ENCODE assay signal across 8 mouse cellular contexts in the genomic region with DNA sequence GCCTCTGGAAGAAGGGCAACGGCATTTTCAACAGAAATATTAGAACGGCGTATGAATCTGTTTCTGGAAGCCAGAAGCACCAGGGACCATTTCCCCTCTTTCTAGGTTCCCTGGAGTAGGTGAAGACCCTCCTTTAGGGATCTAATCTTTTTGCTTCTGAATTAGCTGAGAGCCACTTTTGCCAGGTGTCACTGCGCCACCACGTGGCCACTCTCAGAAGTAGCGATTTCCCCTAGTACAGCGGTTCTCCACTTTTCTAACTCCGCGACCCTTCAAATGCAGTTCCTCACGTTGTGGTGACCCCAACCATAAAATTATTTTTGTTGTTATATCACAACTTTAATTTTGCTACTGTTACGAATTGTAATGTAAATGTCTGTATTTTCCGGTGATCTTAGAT.
DNase-seq lines count a peak whose midpoint lies in the region; ATAC-seq lines count a peak whose summit lies in the region.

No protein-coding gene starts in this region.

- DNase-seq in cerebellum, adult 11 months: peak; percentile 5
- peak; percentile 50 to 63 for DNase-seq in adrenal gland, postnatal 36 days
- DNase-seq in forebrain, embryonic 10.5 days (ENCODE audit: extremely low spot score, low spot score): peak; percentile 59
- peak; percentile 82 for DNase-seq in hindbrain, embryonic 14.5 days (ENCODE audit: low spot score)
- peak; percentile 45 to 57 for DNase-seq in left cerebral cortex, postnatal 25 days (ENCODE audit: low spot score in 2 of 2)
- peak; percentile 72 for DNase-seq in splenic B cell, adult 2 months (ENCODE audit: low read depth, low spot score)

- no peak overlapping the region for H3K9ac ChIP-seq in hindbrain, embryonic 14.5 days
- H3K9ac ChIP-seq in midbrain, embryonic 16.5 days (ENCODE audit: low read depth, low read length): no peak overlapping the region

- H3K4me1 ChIP-seq in forebrain, embryonic 10.5 days: no peaks in the 10 kb centered on the region
- H3K4me1 ChIP-seq in hindbrain, embryonic 14.5 days (replicated peaks; ENCODE audit: control insufficient read depth, insufficient read depth, low read length): no peaks in the 10 kb centered on the region
- H3K4me1 ChIP-seq in midbrain, embryonic 16.5 days (ENCODE audit: control insufficient read depth, insufficient read depth, low read length): 0 out of 2 replicates have a peak, but pooled peaks cover 2% of the 10 kb centered on the region

- no peaks in the 10 kb centered on the region for H3K27me3 ChIP-seq in forebrain, embryonic 10.5 days (ENCODE audit: poor library complexity, severe bottlenecking)
- H3K27me3 ChIP-seq in hindbrain, embryonic 14.5 days (ENCODE audit: control insufficient read depth, insufficient read depth, low read length): no peaks in the 10 kb centered on the region
- no peaks in the 10 kb centered on the region for H3K27me3 ChIP-seq in midbrain, embryonic 16.5 days (ENCODE audit: control insufficient read depth, insufficient read depth, low read depth, low read length)
- no peaks in the 10 kb centered on the region for H3K27me3 ChIP-seq in splenic B cell, adult 2 months (ENCODE audit: control insufficient read depth, insufficient read depth, low read length, poor library complexity, severe bottlenecking)

- no peak for ATAC-seq in cerebellum, adult (ENCODE audit: insufficient number of reproducible peaks, low FRiP score, low TSS enrichment)
- peak; percentile 57; the same call in 1 of the 2 replicates for ATAC-seq in hindbrain, embryonic 14.5 days (ENCODE audit: low FRiP score)
- 0 out of 2 replicates have a peak, but pooled peaks have one; percentile 71 for ATAC-seq in midbrain, embryonic 16.5 days

- H3K27ac ChIP-seq in forebrain, embryonic 10.5 days: no peak overlapping the region
- H3K27ac ChIP-seq in hindbrain, embryonic 14.5 days: no peak overlapping the region
- H3K27ac ChIP-seq in midbrain, embryonic 16.5 days (ENCODE audit: low read length): no peak overlapping the region

- intact Hi-C loops in left cerebral cortex, postnatal 25 days (cut with DNase I): loop anchor here (1.0 kb wide), 1 partner anchor 287 kb away; no protein-coding TSS in a partner anchor

- no peaks in the 10 kb centered on the region for H3K36me3 ChIP-seq in forebrain, embryonic 10.5 days (replicated peaks)
- no peaks in the 10 kb centered on the region for H3K36me3 ChIP-seq in hindbrain, embryonic 14.5 days (replicated peaks; ENCODE audit: control insufficient read depth, insufficient read depth)
- H3K36me3 ChIP-seq in midbrain, embryonic 16.5 days (ENCODE audit: control insufficient read depth, insufficient read depth, low read length): no peaks in the 10 kb centered on the region
- no peaks in the 10 kb centered on the region; the same call in 1 of the 2 replicates for H3K36me3 ChIP-seq in splenic B cell, adult 2 months (ENCODE audit: control insufficient read depth, insufficient read depth, low read length, poor library complexity, severe bottlenecking)

- 26% methylated on average over 12 of the region's 12 CpGs for WGBS in forebrain, embryonic 10.5 days
- WGBS in hindbrain, embryonic 14.5 days: 24% methylated on average over 12 of the region's 12 CpGs
- WGBS in midbrain, embryonic 16.5 days: 27% methylated on average over 12 of the region's 12 CpGs

- no peaks in the 10 kb centered on the region for H3K9me3 ChIP-seq in forebrain, embryonic 10.5 days
- H3K9me3 ChIP-seq in hindbrain, embryonic 14.5 days (ENCODE audit: control insufficient read depth, low read length): no peaks in the 10 kb centered on the region
- H3K9me3 ChIP-seq in midbrain, embryonic 16.5 days (replicated peaks; ENCODE audit: control insufficient read depth, low read length, poor library complexity, severe bottlenecking): no peaks in the 10 kb centered on the region

- H3K4me2 ChIP-seq in hindbrain, embryonic 14.5 days (replicated peaks): no peak overlapping the region
- no peak overlapping the region for H3K4me2 ChIP-seq in midbrain, embryonic 16.5 days (ENCODE audit: low read length)

- H3K4me3 ChIP-seq in forebrain, embryonic 10.5 days: no peak overlapping the region
- no peak overlapping the region for H3K4me3 ChIP-seq in hindbrain, embryonic 14.5 days (replicated peaks; ENCODE audit: low read length)
- no peak overlapping the region for H3K4me3 ChIP-seq in midbrain, embryonic 16.5 days (ENCODE audit: low read depth, low read length)

Comparison
In these comparisons a context has a peak if more than half of its experiments do, and no peak if none do; other contexts are left out.
1. DNase-seq: peak in every context shown above with its lines; median percentile 82 in hindbrain, embryonic 14.5 days; 72 in splenic B cell, adult 2 months; 59 in forebrain, embryonic 10.5 days; 56 in adrenal gland, postnatal 36 days; 51 in left cerebral cortex, postnatal 25 days; 5 in cerebellum, adult 11 months.